Mouse (Mus musculus) thymus, adult 2 months (tissue): ENCODE measurements around the gene Adgre5.

Experiments used
- CTCF ChIP-seq: fragments of 200-500 bp; IDR thresholded peaks from 2 replicates; pipeline ENCODE4 v1.5.1; 2012; ENCODE audit warnings: mild to moderate bottlenecking, control low read depth, low read length, moderate library complexity, borderline replicate concordance; ENCODE audit not compliant: control insufficient read depth, poor library complexity, insufficient read depth; ENCODE audit errors: extremely low read depth
- POLR2A ChIP-seq: fragments of 200-500 bp; IDR thresholded peaks from 2 replicates; pipeline ENCODE4 v1.6.1; 2012; ENCODE audit warnings: mild to moderate bottlenecking, low read length, control low read depth, moderate library complexity; ENCODE audit not compliant: control insufficient read depth, poor library complexity, insufficient read depth; ENCODE audit errors: extremely low read depth

DNA sequence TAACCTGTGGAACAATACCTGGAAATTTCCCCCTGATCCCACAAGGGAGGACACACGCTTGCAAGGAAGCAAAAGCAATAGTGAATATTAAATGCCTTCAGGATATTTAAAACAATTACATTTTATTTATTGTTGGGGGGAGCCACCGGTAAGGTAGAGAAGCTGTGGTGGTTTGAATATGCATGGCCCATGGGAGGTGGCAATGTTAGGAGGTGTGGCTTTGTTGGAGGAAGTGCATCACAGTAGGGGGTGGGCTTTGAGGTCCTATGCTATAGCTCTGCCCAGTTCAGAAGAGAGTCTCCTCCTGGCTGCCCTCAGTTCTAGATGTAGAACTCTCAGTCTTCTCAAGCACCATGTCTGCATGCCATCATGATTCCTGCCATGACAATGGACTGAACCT, 23.6 kb upstream of the Adgre5 start:
- TF ChIP-seq POLR2A (no peak), CTCF (no peak)
